Mouse (Mus musculus) C2C12 (cell line): ENCODE data around the gene Ocrl. TPM values are rescaled to one million over a fixed set of nuclear protein-coding genes. Genes with fewer than 3 reads are reported as not detected.

ENCODE experiments used
- H3K27me3 ChIP-seq: one replicate; pipeline ENCODE4 v1.6.1; 2011; ENCODE audit not compliant: control insufficient read depth, insufficient read depth, insufficient read length
- H3K36me3 ChIP-seq: one replicate; pipeline ENCODE4 v1.6.1; 2011; ENCODE audit not compliant: control insufficient read depth, insufficient read depth
- H3K4me3 ChIP-seq: one replicate; pipeline ENCODE4 v1.5.1; 2011; ENCODE audit warnings: mild to moderate bottlenecking, control low read depth; ENCODE audit not compliant: poor library complexity, insufficient read depth, severe bottlenecking
- H3K79me2 ChIP-seq: one replicate; pipeline ENCODE4 v1.6.1; 2011; ENCODE audit not compliant: control insufficient read depth, insufficient read depth
- H3K79me3 ChIP-seq: one replicate; pipeline ENCODE4 v1.6.1; 2011; ENCODE audit warnings: low read depth, control low read depth
- H3ac ChIP-seq: one replicate; pipeline ENCODE3; 2011; ENCODE audit warnings: low read depth; ENCODE audit not compliant: control insufficient read depth, insufficient read length
- CEBPB ChIP-seq: IDR thresholded peaks from one replicate; pipeline ENCODE4 v1.6.1; 2011; ENCODE audit warnings: low read depth, mild to moderate bottlenecking, control low read depth, moderate library complexity
- CTCF ChIP-seq: IDR thresholded peaks from one replicate; pipeline ENCODE4 v1.5.1; 2011; ENCODE audit not compliant: control insufficient read depth, insufficient read depth, insufficient read length
- FOSL1 ChIP-seq: IDR thresholded peaks from one replicate; pipeline ENCODE4 v1.8.0; 2011; ENCODE audit warnings: mild to moderate bottlenecking, low read length; ENCODE audit not compliant: poor library complexity, insufficient read depth, severe bottlenecking
- MAX ChIP-seq: IDR thresholded peaks from one replicate; pipeline ENCODE4 v1.6.1; 2011; ENCODE audit warnings: mild to moderate bottlenecking, control low read depth
- MYOD1 ChIP-seq: IDR thresholded peaks from one replicate; pipeline ENCODE4 v1.6.1; 2011; ENCODE audit warnings: low read depth; ENCODE audit not compliant: control insufficient read depth, insufficient read length
- MYOG ChIP-seq: IDR thresholded peaks from one replicate; pipeline ENCODE4 v1.6.1; 2011; ENCODE audit not compliant: control insufficient read depth, insufficient read length; ENCODE audit errors: extremely low read depth
- USF1 ChIP-seq: IDR thresholded peaks from one replicate; pipeline ENCODE4 v1.6.1; 2011; ENCODE audit warnings: low read depth, mild to moderate bottlenecking, control low read depth, moderate library complexity
- polyA plus RNA-seq: library from polyadenylated mRNA; unstranded; fragments of >200 nt; fragmentation: generic; extraction: Trizol; gene quantifications from one replicate; pipeline ENCODE4 v1.2.1, GENCODE M21; 2012; ENCODE audit warnings: missing spikeins

Ocrl gene
- polyA plus RNA-seq, 1 experiment = 4.8 TPM

DNA sequence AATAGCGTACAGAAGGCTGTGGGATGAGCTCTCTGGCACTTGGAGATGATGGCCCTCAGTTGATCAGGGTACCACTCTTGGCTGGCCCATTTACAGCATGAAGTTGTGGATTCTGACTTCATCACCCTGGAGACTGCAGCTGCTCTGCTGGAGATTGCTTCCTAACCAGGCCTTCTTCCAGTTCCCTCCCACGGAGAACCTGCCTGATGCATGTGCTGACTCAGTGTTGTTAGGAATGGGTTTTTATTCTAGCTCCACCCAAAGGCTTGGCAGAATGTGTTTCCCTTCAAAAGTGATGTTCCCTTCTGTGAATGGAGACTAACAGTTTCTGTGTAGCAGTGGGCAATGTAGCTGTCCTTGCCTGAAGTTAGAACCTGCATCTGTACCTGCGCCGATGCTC lies 58.2 kb downstream of the Ocrl start:
- H3K79me3 ChIP-seq = no peaks in the 10 kb centered on the region
- no peak overlapping the region for H3K4me3 ChIP-seq
- H3K36me3 ChIP-seq = no peaks in the 10 kb centered on the region
- no peaks in the 10 kb centered on the region for H3K27me3 ChIP-seq
- no peaks in the 10 kb centered on the region for H3K79me2 ChIP-seq
- H3ac ChIP-seq = no peak overlapping the region
- TF ChIP-seq CTCF (no peak), CEBPB (no peak), USF1 (no peak), MAX (no peak), MYOD1 (no peak), MYOG (no peak), FOSL1 (no peak)

DNA sequence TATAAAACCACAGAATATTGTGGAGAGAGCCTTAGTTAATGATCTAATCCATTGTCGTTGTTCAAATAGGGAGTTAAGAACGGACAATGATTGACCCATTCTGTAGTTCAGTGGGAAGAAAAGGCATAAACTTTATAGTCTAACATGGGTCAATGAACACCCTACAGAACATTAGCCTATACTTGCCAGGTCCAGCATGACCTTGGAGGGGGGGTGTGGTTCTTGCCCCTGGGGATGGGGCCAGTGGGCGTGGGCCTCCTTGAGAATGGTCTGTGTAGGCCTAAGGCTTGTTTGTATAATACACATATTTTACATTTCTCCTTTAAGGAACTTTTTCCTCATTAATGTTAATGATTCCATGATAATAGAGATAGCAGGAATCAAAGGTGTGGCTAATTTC lies 58.7 kb downstream of the Ocrl start:
- Histone ChIP-seq H3K4me3 (no peak overlapping the region), H3K27me3 (no peaks in the 10 kb centered on the region), H3ac (no peak overlapping the region), H3K36me3 (no peaks in the 10 kb centered on the region), H3K79me2 (no peaks in the 10 kb centered on the region), H3K79me3 (no peaks in the 10 kb centered on the region)
- TF ChIP-seq MAX (no peak), MYOG (no peak), CTCF (no peak)

- no peaks in the 10 kb centered on the region for H3K27me3 ChIP-seq
- H3K4me3 ChIP-seq = no peak overlapping the region
- no peak overlapping the region for H3ac ChIP-seq
- H3K79me3 ChIP-seq = no peaks in the 10 kb centered on the region
- TF ChIP-seq CEBPB (no peak), FOSL1 (no peak), USF1 (no peak), MAX (no peak), CTCF (no peak), MYOG (no peak), MYOD1 (no peak)
- H3K79me2 ChIP-seq = no peaks in the 10 kb centered on the region
- H3K36me3 ChIP-seq = no peaks in the 10 kb centered on the region
Measured at GRCm38 (mm10) chrX:47971366-47972128, 59.4 kb downstream of the Ocrl start.

DNA sequence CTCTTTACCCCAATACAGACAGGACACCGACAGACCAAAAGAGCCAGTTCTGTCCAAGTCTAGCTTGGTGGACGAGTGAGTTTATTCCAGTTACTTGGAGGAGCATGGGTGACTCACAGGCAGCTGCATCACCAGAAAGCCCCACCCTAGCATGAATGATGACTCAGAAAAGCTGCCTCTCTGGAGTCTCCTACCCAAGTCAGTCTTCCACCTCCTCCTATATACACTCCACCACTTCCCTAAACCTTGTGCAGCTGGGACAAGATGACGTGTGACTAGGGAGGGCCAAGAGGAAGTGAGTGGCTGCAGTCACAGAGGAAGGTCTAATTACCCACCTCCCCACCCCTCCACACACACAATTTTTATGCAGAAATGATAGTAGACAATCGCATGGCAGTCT lies 64.4 kb downstream of the Ocrl start:
- no peaks in the 10 kb centered on the region for H3K36me3 ChIP-seq
- H3K79me2 ChIP-seq = no peaks in the 10 kb centered on the region
- TF ChIP-seq FOSL1 = no peak
- peak; percentile 10 for TF ChIP-seq MYOD1
- no peaks in the 10 kb centered on the region for H3K27me3 ChIP-seq
- H3K79me3 ChIP-seq = no peaks in the 10 kb centered on the region
- no peak overlapping the region for H3ac ChIP-seq
- H3K4me3 ChIP-seq = no peak overlapping the region

- Histone ChIP-seq H3K79me2 (no peaks in the 10 kb centered on the region), H3K36me3 (no peaks in the 10 kb centered on the region), H3K79me3 (no peaks in the 10 kb centered on the region), H3K27me3 (no peaks in the 10 kb centered on the region), H3K4me3 (no peak overlapping the region), H3ac (no peak overlapping the region)
- TF ChIP-seq USF1 = no peak
- no peak for TF ChIP-seq FOSL1
- no peak for TF ChIP-seq MYOG
- TF ChIP-seq MAX = no peak
- no peak for TF ChIP-seq CTCF
- TF ChIP-seq CEBPB = no peak
- TF ChIP-seq MYOD1 = no peak
Measured at GRCm38 (mm10) chrX:47977078-47977477, 64.9 kb downstream of the Ocrl start.

DNA sequence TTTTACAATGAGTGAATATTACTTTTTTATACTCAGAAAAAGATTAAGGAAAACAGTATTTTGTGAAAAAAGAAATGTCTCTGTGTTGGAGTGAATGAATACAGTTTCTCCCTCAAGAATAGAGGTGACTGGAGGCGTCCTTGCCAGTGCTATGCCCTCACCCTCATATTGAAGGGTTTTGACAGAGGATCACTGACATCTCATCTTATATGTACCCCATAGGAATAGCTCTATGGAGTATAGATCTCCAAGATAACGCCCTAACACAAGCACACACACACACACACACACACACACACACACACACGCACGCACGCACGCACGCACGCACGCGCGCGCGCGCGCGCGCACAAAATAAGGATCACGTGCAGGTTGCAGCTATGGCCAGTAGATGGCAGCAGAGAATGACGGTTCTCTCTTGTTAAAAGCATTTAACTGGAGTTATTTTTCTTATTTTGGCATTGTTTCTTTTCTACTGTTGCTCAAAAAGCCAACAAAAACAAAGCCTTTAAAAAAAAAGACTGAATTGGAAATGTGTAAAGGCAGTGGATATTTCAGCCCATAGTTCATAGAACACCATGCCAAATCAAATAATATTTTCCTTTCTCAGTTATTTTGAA lies 72.9 kb downstream of the Ocrl start:
- peak; percentile 65 for TF ChIP-seq MAX
- no peak for TF ChIP-seq FOSL1
- TF ChIP-seq MYOD1 = no peak
- TF ChIP-seq USF1 = peak; percentile 79
- no peak for TF ChIP-seq CTCF
- Histone ChIP-seq H3K79me3 (no peaks in the 10 kb centered on the region), H3K36me3 (no peaks in the 10 kb centered on the region), H3K4me3 (no peak overlapping the region), H3ac (no peak overlapping the region), H3K27me3 (no peaks in the 10 kb centered on the region), H3K79me2 (no peaks in the 10 kb centered on the region)
